Mouse (Mus musculus) adrenal gland (tissue): ENCODE results near the gene Rnf185.

Experiments
- intact Hi-C: fragments of 180-260 bp; cut with DNase I; formaldehyde crosslinking; loops from one replicate; pipeline ENCODE4 v1.15.1; 2025

Gene Rnf185

GRCm38 (mm10) chr11:3370162-3370561 lies 82.0 kb downstream of the Rnf185 start:
- intact Hi-C loops, result no loop called here

- intact Hi-C loops, result no loop called here
These were observed 82.7 kb downstream of the Rnf185 start for GRCm38 (mm10) chr11:3369449-3369848.

GRCm38 (mm10) chr11:3368983-3369382 lies 83.2 kb downstream of the Rnf185 start:
- intact Hi-C loops, result no loop called here

- intact Hi-C loops, result no loop called here
These were observed 85.8 kb downstream of the Rnf185 start for GRCm38 (mm10) chr11:3366411-3366810.
